Mouse (Mus musculus) CH12.LX (cell line): ENCODE measurements around the gene Zfp36l3. TPM values are rescaled to one million over a fixed set of nuclear protein-coding genes. Genes with fewer than 3 reads are reported as not detected.

Experiments
- DNase-seq: peaks from one replicate; pipeline ENCODE4 v3.0.0-alpha.2; 2013; ENCODE audit errors: extremely low read depth
- H3K27ac ChIP-seq: 2 replicates; pipeline ENCODE4 v1.5.1; 2012; ENCODE audit warnings: low read depth, mild to moderate bottlenecking, control low read depth, moderate library complexity; ENCODE audit not compliant: insufficient read depth
- H3K27me3 ChIP-seq: replicated peaks from 2 replicates; pipeline ENCODE3; 2012; ENCODE audit warnings: inconsistent platforms
- H3K36me3 ChIP-seq, 2 experiments: replicated peaks in 1 of 2; 2 replicates each; pipeline versions ENCODE3 to v1.6.1; 2012; ENCODE audit warnings: inconsistent platforms in 1 of 2, low read length in 1 of 2, mild to moderate bottlenecking in 1 of 2, mixed read lengths in 1 of 2, moderate library complexity in 1 of 2; ENCODE audit not compliant: control insufficient read depth in 1 of 2, insufficient read depth in 1 of 2
- H3K4me1 ChIP-seq, 2 experiments: 2 replicates each; pipeline ENCODE4 v1.6.1; 2012; ENCODE audit warnings: inconsistent platforms in 1 of 2, moderate library complexity in 1 of 2; ENCODE audit not compliant: insufficient read depth in 2 of 2, control insufficient read depth in 1 of 2
- H3K4me2 ChIP-seq: 2 replicates; pipeline ENCODE4 v1.6.1; 2012; ENCODE audit warnings: low read depth, mild to moderate bottlenecking, control low read depth; ENCODE audit not compliant: poor library complexity, insufficient read depth, severe bottlenecking
- H3K4me3 ChIP-seq, 3 experiments: fragments of 150-350 bp in 1 of 3; sonication (generic) in 1 of 3; replicated peaks in 1 of 3; 2 replicates each; pipeline versions ENCODE3 to v1.5.1; 2011 to 2012; ENCODE audit warnings: low read depth in 2 of 3, low read length in 2 of 3, mild to moderate bottlenecking in 2 of 3, moderate library complexity in 2 of 3, control low read depth in 1 of 3, improper control_type of control experiment in 1 of 3, inconsistent platforms in 1 of 3, mixed read lengths in 1 of 3; ENCODE audit not compliant: poor library complexity in 1 of 3
- H3K79me2 ChIP-seq: replicated peaks from 2 replicates; pipeline ENCODE4 v1.6.1; 2012; ENCODE audit warnings: mild to moderate bottlenecking, moderate library complexity; ENCODE audit not compliant: control insufficient read depth, poor library complexity, insufficient read depth, severe bottlenecking; ENCODE audit errors: extremely low read depth
- H3K9ac ChIP-seq: 2 replicates; pipeline ENCODE4 v1.6.1; 2012; ENCODE audit warnings: low read depth, mild to moderate bottlenecking, control low read depth, moderate library complexity; ENCODE audit not compliant: insufficient read depth
- H3K9me3 ChIP-seq: replicated peaks from 2 replicates; pipeline ENCODE3; 2012; ENCODE audit warnings: low read length, inconsistent platforms, mixed read lengths
- BHLHE40 ChIP-seq: IDR thresholded peaks from 2 replicates; pipeline ENCODE4 v1.6.1; 2011; ENCODE audit warnings: mild to moderate bottlenecking, low read depth, low read length, improper control_type of control experiment
- CTCF ChIP-seq, 2 experiments: IDR thresholded peaks in 1 of 2; conservative IDR thresholded peaks in 1 of 2; 2 replicates each; pipeline ENCODE4 v1.5.1; 2011 to 2012; ENCODE audit warnings: low read depth in 2 of 2, low read length in 2 of 2, improper control_type of control experiment in 1 of 2, inconsistent platforms in 1 of 2, mild to moderate bottlenecking in 1 of 2, moderate library complexity in 1 of 2
- E2F4 ChIP-seq: IDR thresholded peaks from 2 replicates; pipeline ENCODE4 v1.6.1; 2011; ENCODE audit warnings: low read depth, low read length, improper control_type of control experiment; ENCODE audit not compliant: insufficient replicate concordance
- ELF1 ChIP-seq: IDR thresholded peaks from 2 replicates; pipeline ENCODE4 v1.6.1; 2014; ENCODE audit warnings: low read depth, mild to moderate bottlenecking, inconsistent platforms, low read length, improper control_type of control experiment
- ETS1 ChIP-seq: conservative IDR thresholded peaks from 2 replicates; pipeline ENCODE4 v1.6.1; 2012; ENCODE audit warnings: low read depth, mild to moderate bottlenecking, inconsistent platforms, low read length, improper control_type of control experiment, moderate library complexity
- HCFC1 ChIP-seq: IDR thresholded peaks from 2 replicates; pipeline ENCODE4 v1.6.1; 2012; ENCODE audit warnings: low read depth, mild to moderate bottlenecking, inconsistent platforms, low read length, improper control_type of control experiment
- IRF4 ChIP-seq: IDR thresholded peaks from 2 replicates; pipeline ENCODE4 v1.6.1; 2014; ENCODE audit warnings: low read depth, mild to moderate bottlenecking, inconsistent platforms, low read length, improper control_type of control experiment
- JUN ChIP-seq: IDR thresholded peaks from 2 replicates; pipeline ENCODE4 v1.6.1; 2011; ENCODE audit warnings: low read depth, mild to moderate bottlenecking, low read length, improper control_type of control experiment, moderate library complexity; ENCODE audit not compliant: insufficient read depth
- JUND ChIP-seq: conservative IDR thresholded peaks from 2 replicates; pipeline ENCODE4 v1.6.1; 2011; ENCODE audit warnings: low read depth, low read length, improper control_type of control experiment
- MAX ChIP-seq: IDR thresholded peaks from 2 replicates; pipeline ENCODE4 v1.6.1; 2011; ENCODE audit warnings: low read length, improper control_type of control experiment
- MAZ ChIP-seq: IDR thresholded peaks from 2 replicates; pipeline ENCODE4 v1.6.1; 2012; ENCODE audit warnings: low read depth, mild to moderate bottlenecking, inconsistent platforms, low read length, improper control_type of control experiment, moderate library complexity
- MEF2A ChIP-seq: IDR thresholded peaks from 2 replicates; pipeline ENCODE4 v1.6.1; 2014; ENCODE audit warnings: low read depth, mild to moderate bottlenecking, inconsistent platforms, low read length, improper control_type of control experiment, borderline replicate concordance
- MXI1 ChIP-seq: IDR thresholded peaks from 2 replicates; pipeline ENCODE4 v1.6.1; 2011; ENCODE audit warnings: mild to moderate bottlenecking, low read depth, low read length, improper control_type of control experiment
- MYC ChIP-seq: IDR thresholded peaks from 2 replicates; pipeline ENCODE4 v1.6.1; 2011; ENCODE audit warnings: low read depth, mild to moderate bottlenecking, improper control_type of control experiment, low read length
- NELFE ChIP-seq: IDR thresholded peaks from 2 replicates; pipeline ENCODE4 v1.6.1; 2011; ENCODE audit warnings: low read depth, low read length, improper control_type of control experiment
- NRF1 ChIP-seq: IDR thresholded peaks from 2 replicates; pipeline ENCODE4 v1.6.1; 2014; ENCODE audit warnings: low read depth, mild to moderate bottlenecking, inconsistent platforms, low read length, improper control_type of control experiment, moderate library complexity
- PAX5 ChIP-seq: IDR thresholded peaks from 2 replicates; pipeline ENCODE4 v1.6.1; 2012; ENCODE audit warnings: low read length, inconsistent platforms, mixed read lengths
- POLR2A ChIP-seq: IDR thresholded peaks from 2 replicates; pipeline ENCODE4 v1.6.1; 2011; ENCODE audit warnings: low read depth, mild to moderate bottlenecking, improper control_type of control experiment, low read length
- POLR2AphosphoS2 ChIP-seq: IDR thresholded peaks from 2 replicates; pipeline ENCODE4 v1.6.1; 2011; ENCODE audit warnings: low read depth, low read length, improper control_type of control experiment
- RCOR1 ChIP-seq: conservative IDR thresholded peaks from 2 replicates; pipeline ENCODE4 v1.6.1; 2012; ENCODE audit warnings: low read depth, mild to moderate bottlenecking, inconsistent platforms, low read length, improper control_type of control experiment
- TCF12 ChIP-seq: IDR thresholded peaks from 2 replicates; pipeline ENCODE4 v1.6.1; 2014; ENCODE audit warnings: low read depth, mild to moderate bottlenecking, inconsistent platforms, low read length, improper control_type of control experiment
- USF1 ChIP-seq: IDR thresholded peaks from 2 replicates; pipeline ENCODE4 v1.6.1; 2014; ENCODE audit warnings: low read depth, mild to moderate bottlenecking, inconsistent platforms, low read length, improper control_type of control experiment
- USF2 ChIP-seq: conservative IDR thresholded peaks from 2 replicates; pipeline ENCODE4 v1.6.1; 2011; ENCODE audit warnings: low read depth, low read length, improper control_type of control experiment
- ZC3H11A ChIP-seq: IDR thresholded peaks from 2 replicates; pipeline ENCODE4 v1.6.1; 2012; ENCODE audit warnings: low read depth, mild to moderate bottlenecking, inconsistent platforms, low read length, improper control_type of control experiment
- ZKSCAN1 ChIP-seq: IDR thresholded peaks from 2 replicates; pipeline ENCODE4 v1.6.1; 2012; ENCODE audit warnings: low read depth, inconsistent platforms, low read length, improper control_type of control experiment, borderline replicate concordance
- ZNF384 ChIP-seq: IDR thresholded peaks from 2 replicates; pipeline ENCODE4 v1.6.1; 2012; ENCODE audit warnings: low read depth, low read length, improper control_type of control experiment, inconsistent platforms
- dilution Hi-C: fragments of 300-500 bp; cut with MboI; formaldehyde crosslinking; loops from 2 replicates; pipeline ENCODE4 v1.14.3; 2020; ENCODE audit warnings: low sequenced_read_pairs; ENCODE audit not compliant: extremely low pct_unique_long_range_greater_than_20kb, extremely low pct_ligation_motif_present
- in situ Hi-C: fragments of 300-500 bp; cut with MboI; formaldehyde crosslinking; loops from 3 replicates; pipeline ENCODE4 v1.14.3; 2019; ENCODE audit warnings: low sequenced_read_pairs, low pct_ligation_motif_present, low pct_unique_long_range_greater_than_20kb, mixed read lengths
- polyA plus RNA-seq: library from polyadenylated mRNA; unstranded; fragments of >175 nt; gene quantifications from 2 replicates; pipeline ENCODE4 v1.2.1, GENCODE M21; 2012; ENCODE audit warnings: low read depth; ENCODE audit not compliant: insufficient read length
- total RNA-seq, 2 experiments: library from RNA; depleted of rRNA; stranded (reverse); fragments of 300-350 nt in 1 of 2; fragments of >200 nt in 1 of 2; gene quantifications; 2 replicates each; pipeline ENCODE4 v1.2.3; 2012 to 2014

The Zfp36l3 gene
- total and polyA plus RNA-seq, 3 experiments: not detected

- no peak within 1 kb of the TSS for H3K9ac ChIP-seq
- H3K27ac ChIP-seq: no peak within 1 kb of the TSS
- no peaks in the 10 kb centered on the region for H3K36me3 ChIP-seq
- TF ChIP-seq IRF4: no peak
- no peak for TF ChIP-seq JUND
- TF ChIP-seq POLR2A: no peak
- TF ChIP-seq E2F4: no peak
- TF ChIP-seq ZNF384: no peak
- TF ChIP-seq POLR2AphosphoS2: no peak
- no peak for TF ChIP-seq JUN
- no peak for TF ChIP-seq RCOR1
- TF ChIP-seq USF1: no peak
- no peak for TF ChIP-seq BHLHE40
- no peak for TF ChIP-seq CTCF (conservative IDR thresholded peaks at IDR 0.05 in 1 of 2, IDR thresholded peaks at IDR 0.05 in 1 of 2; ENCODE audit: low read depth in 2 of 2, low read length in 2 of 2)
- dilution Hi-C loops (no loop called here), in situ Hi-C loops (no loop called here)
- no peak within 1 kb of the TSS for H3K4me2 ChIP-seq
- no peaks in the 10 kb centered on the region; a peak in 1 of 4 replicates for H3K4me1 ChIP-seq
- H3K79me2 ChIP-seq: no peaks in the 10 kb centered on the region
- DNase-seq: no peak
- H3K9me3 ChIP-seq: peaks cover 5% of the 10 kb centered on the region
- H3K27me3 ChIP-seq: no peaks in the 10 kb centered on the region
- H3K4me3 ChIP-seq: no peak within 1 kb of the TSS
These were observed 18.5 kb downstream of the Zfp36l3 start, which contains the start of gene 1700013H16Rik for GRCm38 (mm10) chrX:53757736-53758135. Gene 1700013H16Rik (minus strand): TSS chrX:53757831.

DNA sequence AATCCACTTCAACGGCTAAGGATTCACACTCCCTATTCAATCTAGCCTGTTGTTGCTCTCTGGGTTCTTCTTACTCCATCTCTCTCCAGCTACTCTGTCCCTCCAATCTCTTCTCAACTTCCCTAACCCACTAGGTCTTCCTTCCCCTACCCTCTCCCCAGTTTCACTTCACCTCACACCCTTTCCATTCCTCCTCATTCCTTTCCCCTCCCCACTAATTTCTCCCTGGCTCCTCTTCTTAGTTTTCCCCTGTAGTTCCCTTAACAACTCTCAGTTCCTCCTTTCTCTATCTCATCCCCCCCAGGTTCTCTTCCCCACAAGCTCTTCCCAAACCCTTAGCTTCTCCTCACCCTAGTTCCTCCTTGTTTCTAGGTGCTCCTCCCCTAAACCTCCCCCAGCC is 23.3 kb downstream of the Zfp36l3 start:
- no peak for DNase-seq
- dilution Hi-C loops: no loop called here
- Histone ChIP-seq H3K9ac (no peak overlapping the region), H3K9me3 (peaks cover 5% of the 10 kb centered on the region), H3K4me2 (no peak overlapping the region), H3K27ac (no peak overlapping the region), H3K27me3 (no peaks in the 10 kb centered on the region), H3K4me3 (no peak overlapping the region), H3K4me1 (no peaks in the 10 kb centered on the region; a peak in 1 of 4 replicates), H3K79me2 (no peaks in the 10 kb centered on the region), H3K36me3 (no peaks in the 10 kb centered on the region)
- no peak for TF ChIP-seq NRF1
- TF ChIP-seq E2F4: no peak
- TF ChIP-seq TCF12: no peak
- TF ChIP-seq POLR2AphosphoS2: no peak
- TF ChIP-seq MYC: no peak
- TF ChIP-seq ZC3H11A: no peak
- TF ChIP-seq ELF1: no peak
- in situ Hi-C loops: no loop called here

GRCm38 (mm10) chrX:53728967-53729366 is 47.2 kb downstream of the Zfp36l3 start:
- no peak for DNase-seq
- H3K9ac ChIP-seq: no peak overlapping the region
- no peaks in the 10 kb centered on the region for H3K27me3 ChIP-seq
- H3K79me2 ChIP-seq: no peaks in the 10 kb centered on the region
- no peak overlapping the region for H3K4me2 ChIP-seq
- H3K36me3 ChIP-seq: no peaks in the 10 kb centered on the region
- no peak overlapping the region for H3K4me3 ChIP-seq
- no peaks in the 10 kb centered on the region for H3K4me1 ChIP-seq
- TF ChIP-seq PAX5 (no peak), MXI1 (no peak), ELF1 (no peak), TCF12 (no peak), BHLHE40 (no peak), POLR2A (no peak), HCFC1 (no peak), ETS1 (no peak), RCOR1 (no peak), IRF4 (no peak), NELFE (no peak), MAX (no peak), MAZ (no peak), USF2 (no peak), MYC (no peak), ZKSCAN1 (no peak), ZNF384 (no peak), MEF2A (no peak), POLR2AphosphoS2 (no peak)
- in situ Hi-C loops: no loop called here
- dilution Hi-C loops: no loop called here
- H3K9me3 ChIP-seq: no peaks in the 10 kb centered on the region
- no peak overlapping the region for H3K27ac ChIP-seq
